Mouse (Mus musculus) hindbrain, embryonic 11.5 days (tissue): Measurements from ENCODE around the gene Hrh3. TPM values are rescaled to one million over a fixed set of nuclear protein-coding genes. Genes with fewer than 3 reads are reported as not detected.

Experiments used
- ATAC-seq: fragments of 200-750 bp; cut with Nextera tagmentation; 2 replicates; pipeline ENCODE4 v1.8.0; 2017; ENCODE audit warnings: mild to moderate bottlenecking, moderate TSS enrichment, moderate library complexity; ENCODE audit not compliant: low FRiP score
- DNase-seq: peaks from one replicate; pipeline ENCODE4 v3.0.0-alpha.2; 2015; ENCODE audit warnings: low spot score
- H3K27ac ChIP-seq: fragments of 300-500 bp; sonication (generic); 2 replicates; pipeline ENCODE4 v1.5.1; 2014; ENCODE audit warnings: mild to moderate bottlenecking, low read depth, low read length
- H3K27me3 ChIP-seq: fragments of 300-500 bp; sonication (generic); 2 replicates; pipeline ENCODE4 v1.6.1; 2014; ENCODE audit warnings: mild to moderate bottlenecking, low read length, moderate library complexity, mixed read lengths; ENCODE audit not compliant: control insufficient read depth, insufficient read depth
- H3K36me3 ChIP-seq: fragments of 300-500 bp; sonication (generic); 2 replicates; pipeline ENCODE4 v1.6.1; 2014; ENCODE audit warnings: mild to moderate bottlenecking, low read length, moderate library complexity, mixed read lengths; ENCODE audit not compliant: control insufficient read depth, insufficient read depth
- H3K4me1 ChIP-seq: fragments of 300-500 bp; sonication (generic); replicated peaks from 2 replicates; pipeline ENCODE4 v1.6.1; 2014; ENCODE audit warnings: low read length, mixed read lengths; ENCODE audit not compliant: control insufficient read depth, insufficient read depth
- H3K4me2 ChIP-seq: fragments of 300-500 bp; sonication (generic); replicated peaks from 2 replicates; pipeline ENCODE4 v1.6.1; 2014; ENCODE audit warnings: mild to moderate bottlenecking, low read depth, low read length
- H3K4me3 ChIP-seq: fragments of 300-500 bp; sonication (generic); 2 replicates; pipeline ENCODE4 v1.5.1; 2014; ENCODE audit warnings: low read depth, low read length
- H3K9ac ChIP-seq: fragments of 300-500 bp; sonication (generic); 2 replicates; pipeline ENCODE4 v1.6.1; 2014; ENCODE audit warnings: low read depth, low read length
- H3K9me3 ChIP-seq: fragments of 300-500 bp; sonication (generic); 2 replicates; pipeline ENCODE4 v1.6.1; 2016; ENCODE audit warnings: low read length; ENCODE audit not compliant: control insufficient read depth
- WGBS: fragments of 180-500 bp; shearing (Covaris S2); extraction: QIAGEN DNeasy Blood & Tissue Kit; methylation state at CpG from one replicate; pipeline ENCODE4 v1.1.7; 2014; 5-methylcytosine and 5-hydroxymethylcytosine counted together
- polyA plus RNA-seq: library from polyadenylated mRNA; unstranded; fragments of >200 nt; fragmentation: Nextera tagmentation; extraction: Ambion mirVana; gene quantifications from 2 replicates; pipeline ENCODE4 v1.2.1, GENCODE M21; 2014

Gene Hrh3
- polyA plus RNA-seq, 1 experiment from 2014 or later: 2.6 TPM

DNA sequence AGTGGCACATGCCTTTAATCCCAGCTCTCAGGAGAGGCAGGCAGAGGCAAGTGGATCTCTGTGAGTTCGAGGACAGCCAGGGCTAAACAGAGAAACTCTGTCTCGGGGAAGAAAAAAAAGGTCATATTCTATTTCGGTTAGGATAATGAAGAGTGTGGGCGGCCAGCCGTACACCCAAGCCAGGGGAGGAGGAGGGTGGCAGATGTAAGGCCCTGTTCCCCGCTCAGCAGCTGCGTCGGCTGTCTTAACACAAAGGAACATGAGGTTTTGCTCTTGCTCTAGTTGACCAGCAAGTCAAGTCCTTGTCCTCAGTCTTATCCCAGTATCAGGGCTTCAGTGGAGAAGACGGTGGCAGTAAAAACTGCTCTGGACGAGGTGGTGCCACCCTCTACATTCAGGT, 21.2 kb downstream of the Hrh3 start:
- whole genome bisulfite sequencing: 94% methylated on average over 10 of the region's 10 CpGs
- H3K27ac ChIP-seq: no peak overlapping the region
- DNase-seq (no peak), ATAC-seq (no peak)
- no peak overlapping the region for H3K9ac ChIP-seq
- H3K4me3 ChIP-seq: no peak overlapping the region
- peaks cover 2% of the 10 kb centered on the region; the same call in 1 of the 2 replicates for H3K36me3 ChIP-seq
- no peaks in the 10 kb centered on the region for H3K27me3 ChIP-seq
- H3K4me1 ChIP-seq: no peaks in the 10 kb centered on the region
- no peaks in the 10 kb centered on the region for H3K9me3 ChIP-seq
- no peak overlapping the region for H3K4me2 ChIP-seq

DNA sequence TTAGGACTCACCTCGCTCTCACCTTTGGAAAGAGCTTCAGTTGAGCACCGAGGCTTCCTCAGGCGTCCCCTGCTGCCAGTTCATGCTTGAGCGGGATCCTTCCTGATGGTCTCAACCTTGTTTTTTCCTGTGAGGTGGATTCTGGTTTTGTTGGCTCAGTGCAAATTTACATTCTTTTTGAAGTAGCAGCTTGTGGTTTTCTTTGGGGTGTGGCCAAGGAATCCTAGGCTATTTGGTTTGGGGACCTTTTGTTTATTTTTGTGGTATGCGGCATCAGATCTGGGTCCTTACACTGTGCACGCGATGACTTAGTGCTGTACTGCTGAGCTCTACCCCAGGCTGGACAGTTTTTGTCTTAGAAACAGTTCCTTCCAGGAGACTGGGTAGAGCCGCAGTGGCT, 23.6 kb downstream of the Hrh3 start:
- peaks cover 2% of the 10 kb centered on the region; the same call in 1 of the 2 replicates for H3K36me3 ChIP-seq
- no peaks in the 10 kb centered on the region for H3K4me1 ChIP-seq

DNA sequence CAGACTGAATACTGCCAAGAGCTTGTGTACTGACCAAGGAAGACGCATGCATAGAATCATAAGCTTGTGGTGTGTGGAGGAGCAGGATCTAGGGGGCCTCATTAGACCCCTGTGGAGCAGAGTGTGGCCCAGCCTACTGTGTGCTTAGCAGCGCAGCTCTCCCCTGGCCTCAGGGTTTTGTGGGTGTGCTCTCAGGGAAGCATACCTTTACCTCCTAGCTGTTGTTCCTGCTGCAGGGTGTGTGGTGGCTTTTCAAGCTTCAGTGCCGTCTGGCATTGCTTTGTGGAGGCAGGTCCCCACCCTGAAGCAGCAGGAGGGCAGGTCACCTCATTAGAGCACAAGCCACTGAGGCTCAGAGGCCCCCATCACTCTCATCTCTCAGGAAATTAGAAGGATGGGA, 26.7 kb downstream of the Hrh3 start:
- Histone ChIP-seq H3K9me3 (no peaks in the 10 kb centered on the region), H3K4me3 (no peak overlapping the region), H3K9ac (no peak overlapping the region), H3K36me3 (no peaks in the 10 kb centered on the region), H3K4me1 (no peaks in the 10 kb centered on the region), H3K27ac (no peak overlapping the region), H3K27me3 (no peaks in the 10 kb centered on the region), H3K4me2 (no peak overlapping the region)
- no peak for DNase-seq
- ATAC-seq: no peak
- WGBS: 68% methylated on average over 3 of the region's 3 CpGs

More for the DNA sequence above, 23.6 kb downstream of the Hrh3 start:
- Histone ChIP-seq H3K9me3 (no peaks in the 10 kb centered on the region), H3K27me3 (no peaks in the 10 kb centered on the region), H3K4me2 (no peak overlapping the region), H3K4me3 (no peak overlapping the region), H3K27ac (no peak overlapping the region), H3K9ac (no peak overlapping the region)
- DNase-seq (no peak), ATAC-seq (no peak)
- WGBS: 89% methylated on average over 8 of the region's 8 CpGs

DNA sequence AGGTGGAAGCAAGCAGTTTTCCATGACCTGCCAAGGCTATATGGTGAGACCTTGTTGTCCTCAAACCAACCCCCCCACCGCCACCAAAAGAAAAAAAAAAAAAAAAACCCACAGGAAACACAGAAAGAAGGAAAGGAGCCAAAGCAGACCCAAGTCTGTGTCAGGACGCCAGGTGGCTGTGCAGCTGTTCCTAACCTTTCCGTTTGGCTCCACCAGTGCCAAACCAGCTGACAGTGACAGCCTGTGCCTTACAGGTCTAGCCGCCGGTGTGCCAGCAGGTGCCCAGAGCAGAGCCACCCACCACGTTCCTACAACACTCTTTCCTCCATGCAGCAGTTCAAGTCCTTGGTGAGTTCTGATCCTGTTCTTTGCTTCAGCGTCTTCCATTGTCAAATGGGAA, 31.4 kb downstream of the Hrh3 start:
- 90% methylated on average over 7 of the region's 7 CpGs for WGBS
- no peak overlapping the region for H3K4me2 ChIP-seq
- no peak for DNase-seq

DNA sequence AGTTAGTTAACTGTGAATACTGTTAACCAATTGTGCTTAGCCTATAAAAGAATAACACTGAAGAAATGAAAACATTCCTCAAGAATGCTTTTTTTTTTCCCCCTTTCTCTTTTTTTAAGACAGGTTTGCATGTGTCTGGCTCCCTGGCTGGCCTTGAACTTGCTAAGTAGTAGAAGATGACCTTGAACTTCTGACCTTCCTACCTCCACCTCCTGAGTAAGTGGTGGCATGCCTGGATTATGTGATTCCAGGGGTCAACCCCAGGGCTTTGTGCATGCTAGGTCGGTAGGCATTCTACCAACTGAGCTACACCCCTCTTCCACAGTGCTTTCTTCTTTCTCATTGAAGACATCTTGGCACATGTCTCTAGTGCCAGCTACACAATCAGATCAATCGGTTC, 32.6 kb downstream of the Hrh3 start:
- Histone ChIP-seq H3K9me3 (no peaks in the 10 kb centered on the region), H3K27ac (no peak overlapping the region), H3K4me2 (no peak overlapping the region), H3K4me1 (0 out of 2 replicates have a peak, but pooled peaks cover 3% of the 10 kb centered on the region), H3K9ac (no peak overlapping the region), H3K4me3 (no peak overlapping the region), H3K27me3 (no peaks in the 10 kb centered on the region), H3K36me3 (no peaks in the 10 kb centered on the region)
- DNase-seq (no peak), ATAC-seq (no peak)
- 93% methylated on average over 2 of the region's 2 CpGs for WGBS

More for the DNA sequence above, 31.4 kb downstream of the Hrh3 start:
- no peak for ATAC-seq
- H3K36me3 ChIP-seq: no peaks in the 10 kb centered on the region
- H3K4me1 ChIP-seq: 0 out of 2 replicates have a peak, but pooled peaks cover 3% of the 10 kb centered on the region
- no peak overlapping the region for H3K27ac ChIP-seq
- no peaks in the 10 kb centered on the region for H3K9me3 ChIP-seq
- H3K4me3 ChIP-seq: no peak overlapping the region
- H3K27me3 ChIP-seq: no peaks in the 10 kb centered on the region
- H3K9ac ChIP-seq: no peak overlapping the region

DNA sequence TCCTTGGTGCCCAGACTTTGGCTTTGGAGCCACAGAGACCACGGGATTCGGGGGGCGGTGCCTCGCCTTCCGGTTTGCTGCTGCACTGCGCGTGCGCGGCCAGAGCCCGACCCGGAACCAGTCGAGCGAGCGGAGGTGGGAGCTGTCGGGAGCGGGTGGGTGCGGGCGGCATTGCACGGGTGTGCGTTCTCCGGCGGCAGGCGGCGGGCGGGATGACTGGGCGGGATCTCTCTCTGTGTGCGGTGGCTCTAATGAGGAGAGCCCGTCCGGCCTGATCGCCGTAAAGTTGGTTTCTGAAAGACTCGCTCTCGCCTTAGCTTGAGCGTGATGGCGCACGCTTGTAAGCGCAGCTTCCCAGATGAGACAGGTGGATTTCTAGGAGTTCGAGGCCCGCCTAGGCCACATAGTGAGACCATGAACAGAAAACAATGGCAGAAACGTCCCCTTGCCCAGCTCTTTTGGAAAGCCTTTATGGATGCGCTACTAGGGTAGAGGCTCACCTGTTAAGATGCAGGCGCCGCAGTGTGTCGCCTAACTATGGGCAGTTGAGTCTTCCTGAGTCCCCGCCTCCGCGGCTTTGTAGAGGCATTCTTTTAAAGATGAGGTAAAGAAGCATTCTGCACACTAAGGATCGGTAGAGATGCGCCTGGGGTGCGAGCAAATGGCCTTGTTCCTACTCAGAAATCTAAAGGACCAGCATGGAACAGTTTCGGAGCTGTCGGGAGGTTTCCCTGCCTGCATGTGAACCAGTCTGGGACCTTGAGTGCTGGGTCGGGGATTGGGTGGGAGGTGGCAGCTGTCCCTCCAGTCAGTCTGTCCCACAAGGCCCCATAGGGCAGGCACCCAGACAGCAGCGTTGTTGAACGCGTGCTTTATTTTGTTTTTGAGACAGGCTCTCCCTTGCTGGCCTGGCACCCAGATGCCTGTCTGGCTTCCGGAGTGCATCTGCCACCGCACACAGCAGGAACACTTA, 33.5 kb downstream of the Hrh3 start, which contains the start of gene Mtg2:
TSS of gene Mtg2 (plus strand) at position 108 of the 973 bp plus-strand sequence.
- DNase-seq (peak; percentile 94), ATAC-seq (peak; percentile 96)
- Histone ChIP-seq H3K27ac (peak within 1 kb of the TSS; percentile 62), H3K36me3 (no peaks in the 10 kb centered on the region), H3K4me2 (peak within 1 kb of the TSS; percentile 86), H3K27me3 (no peaks in the 10 kb centered on the region), H3K9me3 (no peaks in the 10 kb centered on the region), H3K9ac (peak within 1 kb of the TSS; percentile 85), H3K4me1 (0 out of 2 replicates have a peak, but pooled peaks cover 3% of the 10 kb centered on the region), H3K4me3 (peak within 1 kb of the TSS; percentile 69)
- WGBS: 7% methylated on average over 53 of the region's 58 CpGs

DNA sequence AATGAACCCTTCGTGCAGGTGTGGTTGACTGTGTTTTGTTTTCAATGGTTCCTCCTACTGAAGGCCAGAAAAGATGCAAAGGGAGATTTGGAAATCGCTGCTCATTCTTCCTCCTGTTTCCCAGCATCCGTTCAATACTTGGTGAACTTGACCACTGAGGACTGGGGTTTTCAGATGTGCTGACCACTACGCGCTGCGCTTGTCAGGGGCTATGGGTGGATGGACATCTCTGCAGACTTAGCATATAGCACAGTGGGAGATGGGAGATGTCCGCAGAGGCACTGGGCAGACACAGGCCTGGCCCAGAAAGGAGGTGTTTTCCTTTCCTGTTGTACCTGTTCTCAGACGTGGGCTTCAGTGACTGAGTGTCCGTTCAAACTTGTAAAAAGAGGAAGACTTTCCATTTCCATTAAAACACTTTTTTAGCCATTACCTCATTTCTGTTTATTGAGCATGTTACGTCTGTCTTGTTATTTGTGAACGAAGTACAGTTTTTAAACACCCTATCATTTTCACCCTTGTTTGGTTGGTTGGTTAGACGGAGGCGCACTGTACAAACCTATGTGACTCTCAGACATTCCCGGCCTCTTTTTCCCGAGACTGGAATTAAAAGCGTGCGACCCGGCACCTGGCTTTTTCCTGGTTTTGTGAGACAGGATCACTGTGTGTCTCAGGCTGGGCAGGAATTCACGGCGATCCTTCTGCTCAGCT, 34.4 kb downstream of the Hrh3 start:
- H3K9ac ChIP-seq: peak overlapping the region; percentile 85
- 37% methylated on average over 20 of the region's 20 CpGs for WGBS
- DNase-seq (no peak), ATAC-seq (peak; percentile 70)
- H3K27ac ChIP-seq: 0 out of 2 replicates have a peak overlapping the region, but pooled peaks have one; percentile 62
- peak overlapping the region; percentile 86 for H3K4me2 ChIP-seq
- 0 out of 2 replicates have a peak, but pooled peaks cover 3% of the 10 kb centered on the region for H3K4me1 ChIP-seq
- H3K27me3 ChIP-seq: no peaks in the 10 kb centered on the region
- peak overlapping the region; percentile 69 for H3K4me3 ChIP-seq
- no peaks in the 10 kb centered on the region for H3K9me3 ChIP-seq
- no peaks in the 10 kb centered on the region for H3K36me3 ChIP-seq

DNA sequence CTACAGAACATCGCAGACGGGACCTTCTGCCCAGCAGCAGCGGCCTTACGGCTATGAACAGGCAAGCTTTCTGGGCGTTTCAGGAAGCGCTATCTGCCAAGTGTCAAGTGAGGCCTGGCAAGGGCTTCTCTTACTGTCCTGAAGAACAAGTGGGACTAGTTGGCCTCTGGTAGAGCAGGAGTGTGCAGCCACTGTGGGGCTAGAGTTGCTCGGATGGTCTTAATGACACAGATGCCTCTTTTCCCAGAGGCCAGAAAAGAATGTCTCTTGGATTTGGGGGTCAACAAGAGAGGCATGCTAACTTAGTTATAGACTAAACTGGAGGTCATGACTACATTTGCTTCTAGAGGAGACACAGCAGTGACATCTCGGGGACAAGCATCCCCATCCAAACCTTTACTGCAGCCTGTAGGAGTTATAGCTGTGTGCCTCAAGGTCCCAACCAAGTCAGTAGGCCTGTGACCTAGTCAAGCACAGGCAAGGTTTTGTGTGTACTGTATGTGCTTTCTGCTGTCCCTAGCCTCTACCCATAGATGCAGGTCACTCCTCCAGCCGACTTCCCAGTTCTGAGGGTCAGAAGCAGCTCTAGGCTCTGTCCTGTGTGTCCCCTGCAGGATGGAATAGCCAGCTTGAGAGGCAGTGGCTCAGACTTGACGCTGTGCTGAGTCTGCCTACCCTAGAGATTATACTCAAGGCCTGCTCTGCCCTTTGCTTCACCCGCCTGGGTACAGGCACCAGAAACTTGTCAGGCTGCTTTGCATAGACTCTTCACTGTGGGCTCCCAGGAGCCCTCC, 40.8 kb downstream of the Hrh3 start:
- no peak overlapping the region for H3K9ac ChIP-seq
- H3K9me3 ChIP-seq: no peaks in the 10 kb centered on the region
- H3K4me1 ChIP-seq: no peaks in the 10 kb centered on the region
- H3K27ac ChIP-seq: no peak overlapping the region
- DNase-seq (no peak), ATAC-seq (no peak)
- H3K27me3 ChIP-seq: no peaks in the 10 kb centered on the region
- 96% methylated on average over 11 of the region's 11 CpGs for WGBS
- peaks cover 18% of the 10 kb centered on the region for H3K36me3 ChIP-seq
- H3K4me2 ChIP-seq: no peak overlapping the region
- H3K4me3 ChIP-seq: no peak overlapping the region
